Mouse (Mus musculus) left cerebral cortex, adult 2 months (tissue): ENCODE results near the gene Rnf141. TPM values are rescaled to one million over a fixed set of nuclear protein-coding genes. Genes with fewer than 3 reads are reported as not detected.

Experiments used
- DNase-seq, 2 experiments: peaks; one replicate each; pipeline ENCODE4 v3.0.0; 2021 to 2022; ENCODE audit warnings: low spot score in 2 of 2, mixed read lengths in 1 of 2; ENCODE audit errors: extremely low spot score in 1 of 2
- H3K27ac ChIP-seq: fragments of 200-600 bp; 2 replicates; pipeline ENCODE4 v1.8.1; 2022
- H3K4me3 ChIP-seq: fragments of 200-600 bp; 2 replicates; pipeline ENCODE4 v1.8.1; 2022
- CTCF ChIP-seq: fragments of 200-600 bp; IDR thresholded peaks from 2 replicates; pipeline ENCODE4 v1.8.1; 2022; ENCODE audit warnings: antibody characterized with exemption, mild to moderate bottlenecking, moderate library complexity
- intact Hi-C: fragments of 180-260 bp; cut with DNase I; formaldehyde crosslinking; loops from one replicate; pipeline ENCODE4 v1.15.1; 2025
- total RNA-seq, 2 experiments: library from RNA; stranded (reverse); gene quantifications; 2 replicates each; pipeline ENCODE4 v1.2.3; 2021

Gene Rnf141
- total RNA-seq, 2 experiments from 2014 or later: 72.1 to 72.6 TPM

- TF ChIP-seq CTCF: no peak
- Histone ChIP-seq H3K27ac (no peak overlapping the region), H3K4me3 (no peak overlapping the region)
- intact Hi-C loops: no loop called here
- DNase-seq: no peak
Observed at GRCm38 (mm10) chr7:110790878-110791277, 53.4 kb downstream of the Rnf141 start.

DNA sequence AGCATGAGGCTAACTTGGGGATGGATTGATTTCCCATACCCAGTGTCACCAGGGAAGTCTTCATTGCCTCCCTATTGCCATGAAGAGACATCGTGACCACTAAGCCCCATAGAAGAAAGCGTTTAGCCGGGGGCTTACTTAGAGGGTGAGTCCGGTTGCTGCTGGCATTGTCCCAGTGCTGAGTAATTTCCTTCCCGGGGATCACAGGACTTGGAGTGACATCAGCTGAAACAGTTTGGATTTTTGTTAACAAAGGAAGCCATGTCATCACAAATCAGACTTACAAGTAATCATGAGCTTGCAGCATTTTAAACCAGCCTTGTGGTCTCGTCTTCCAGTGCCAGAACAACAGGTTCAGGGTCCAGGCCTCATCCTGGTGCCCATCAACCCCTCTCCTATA lies 56.9 kb downstream of the Rnf141 start:
- intact Hi-C loops: no loop called here

GRCm38 (mm10) chr7:110785741-110786146 lies 58.5 kb downstream of the Rnf141 start:
- TF ChIP-seq CTCF: no peak
- DNase-seq: no peak
- Histone ChIP-seq H3K4me3 (no peak overlapping the region), H3K27ac (no peak overlapping the region)
- intact Hi-C loops: no loop called here

More for the DNA sequence above, 56.9 kb downstream of the Rnf141 start:
- no peak for TF ChIP-seq CTCF
- Histone ChIP-seq H3K27ac (no peak overlapping the region), H3K4me3 (no peak overlapping the region)
- DNase-seq: no peak

DNA sequence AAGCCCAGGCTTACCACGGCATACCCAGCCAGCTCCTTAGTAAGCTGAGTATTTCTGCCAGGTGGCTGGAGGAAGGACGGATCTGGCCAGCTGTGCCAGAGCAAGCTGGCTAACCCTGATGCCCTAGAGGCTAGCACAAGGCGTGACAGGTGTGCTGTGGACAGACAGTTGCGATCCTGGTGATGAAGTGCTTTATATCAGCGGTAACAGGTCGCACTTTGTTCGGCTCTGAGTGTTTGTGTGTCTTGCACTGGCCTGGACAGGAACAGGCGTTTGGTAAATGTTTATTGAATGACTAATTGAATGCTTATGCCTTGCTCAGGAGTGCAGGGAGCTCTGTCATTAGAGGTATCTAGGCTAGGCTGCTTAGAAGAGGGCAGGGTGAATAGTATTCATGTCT lies 59.3 kb downstream of the Rnf141 start:
- DNase-seq: no peak
- no peak overlapping the region for H3K27ac ChIP-seq
- no peak for TF ChIP-seq CTCF
- H3K4me3 ChIP-seq: no peak overlapping the region
- intact Hi-C loops: no loop called here

- no peak for TF ChIP-seq CTCF
- H3K27ac ChIP-seq: no peak overlapping the region
- intact Hi-C loops: no loop called here
- no peak for DNase-seq
- H3K4me3 ChIP-seq: no peak overlapping the region
Observed at GRCm38 (mm10) chr7:110782845-110783478, 61.3 kb downstream of the Rnf141 start.

DNA sequence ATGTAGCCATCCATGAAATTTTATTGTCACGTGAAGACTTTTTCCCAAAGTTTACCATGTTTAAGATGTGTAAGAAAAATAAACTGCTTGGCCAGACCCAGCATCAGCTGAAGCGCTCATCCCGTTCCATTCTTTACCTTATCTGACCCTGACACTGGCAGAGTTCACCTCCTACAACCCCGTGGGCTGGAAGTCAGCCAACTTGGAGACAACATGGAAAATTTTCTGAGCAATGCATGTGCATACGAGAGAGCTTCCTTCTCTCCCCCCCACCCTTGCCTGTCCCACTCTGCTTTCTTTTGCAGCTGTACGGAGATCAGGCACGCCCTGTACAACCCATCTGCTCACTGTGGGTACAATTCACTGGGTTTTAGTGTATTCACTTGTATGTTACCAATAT lies 62.1 kb downstream of the Rnf141 start:
- Histone ChIP-seq H3K27ac (no peak overlapping the region), H3K4me3 (no peak overlapping the region)
- intact Hi-C loops: no loop called here
- no peak for DNase-seq
- no peak for TF ChIP-seq CTCF

- DNase-seq: peak; percentile 45 to 69
- TF ChIP-seq CTCF: no peak
- intact Hi-C loops: no loop called here
- H3K4me3 ChIP-seq: no peak overlapping the region
- H3K27ac ChIP-seq: peak overlapping the region; percentile 70
Observed at GRCm38 (mm10) chr7:110781231-110781711, 63.0 kb downstream of the Rnf141 start.

- Histone ChIP-seq H3K27ac (peak overlapping the region; percentile 70), H3K4me3 (no peak overlapping the region)
- TF ChIP-seq CTCF: no peak
- no peak for DNase-seq
- intact Hi-C loops: no loop called here
Observed at GRCm38 (mm10) chr7:110780520-110780919, 63.7 kb downstream of the Rnf141 start.

DNA sequence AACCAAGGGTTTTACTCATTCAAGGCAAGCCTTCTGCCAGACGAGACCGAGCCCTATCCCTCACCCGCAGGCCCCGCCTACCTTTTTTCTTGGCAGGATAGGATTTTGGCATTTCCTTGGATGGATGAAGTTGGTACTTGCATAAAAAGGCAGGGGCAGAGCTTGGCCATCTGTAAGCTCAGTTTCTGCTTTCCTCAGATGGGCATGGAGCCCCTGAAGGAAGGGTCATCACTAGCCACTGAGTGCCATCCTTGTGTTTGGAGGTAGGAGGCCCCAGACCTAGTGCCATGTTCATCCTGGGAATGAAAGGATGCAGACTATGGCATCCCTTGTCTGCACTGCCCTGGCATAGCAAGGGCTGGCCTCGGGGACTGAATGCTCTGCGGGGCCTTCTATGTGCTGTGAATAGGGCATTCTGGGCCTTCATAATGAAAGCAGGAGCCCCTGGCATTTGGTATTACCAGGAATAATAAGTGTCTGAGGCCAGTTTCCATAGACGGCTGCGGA lies 64.6 kb downstream of the Rnf141 start:
- intact Hi-C loops: no loop called here
- no peak for TF ChIP-seq CTCF
- DNase-seq: peak in 1 of 2 experiments; percentile 46
- peak overlapping the region; percentile 70 for H3K27ac ChIP-seq
- no peak overlapping the region for H3K4me3 ChIP-seq

DNA sequence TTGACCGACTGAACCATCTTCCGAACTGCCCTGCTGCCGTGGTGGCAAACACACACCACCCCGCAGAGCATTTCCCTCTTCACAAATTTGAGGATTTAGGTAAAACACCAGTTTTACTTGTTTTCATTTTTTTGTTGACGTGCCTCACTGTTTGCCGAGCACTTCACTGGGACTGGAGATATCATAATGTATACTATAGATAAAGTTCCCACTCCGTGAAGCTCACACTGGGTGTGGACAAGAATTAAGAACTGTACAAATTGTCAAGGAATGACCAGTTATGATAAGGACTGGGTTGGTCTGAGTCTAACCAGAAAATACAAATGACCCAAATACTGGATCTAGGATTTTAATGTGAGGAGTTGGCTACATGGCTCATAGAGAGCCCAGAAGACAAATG lies 65.3 kb downstream of the Rnf141 start:
- no peak for DNase-seq
- TF ChIP-seq CTCF: no peak
- Histone ChIP-seq H3K27ac (peak overlapping the region; percentile 13; the same call in 1 of the 2 replicates), H3K4me3 (no peak overlapping the region)
- intact Hi-C loops: no loop called here

DNA sequence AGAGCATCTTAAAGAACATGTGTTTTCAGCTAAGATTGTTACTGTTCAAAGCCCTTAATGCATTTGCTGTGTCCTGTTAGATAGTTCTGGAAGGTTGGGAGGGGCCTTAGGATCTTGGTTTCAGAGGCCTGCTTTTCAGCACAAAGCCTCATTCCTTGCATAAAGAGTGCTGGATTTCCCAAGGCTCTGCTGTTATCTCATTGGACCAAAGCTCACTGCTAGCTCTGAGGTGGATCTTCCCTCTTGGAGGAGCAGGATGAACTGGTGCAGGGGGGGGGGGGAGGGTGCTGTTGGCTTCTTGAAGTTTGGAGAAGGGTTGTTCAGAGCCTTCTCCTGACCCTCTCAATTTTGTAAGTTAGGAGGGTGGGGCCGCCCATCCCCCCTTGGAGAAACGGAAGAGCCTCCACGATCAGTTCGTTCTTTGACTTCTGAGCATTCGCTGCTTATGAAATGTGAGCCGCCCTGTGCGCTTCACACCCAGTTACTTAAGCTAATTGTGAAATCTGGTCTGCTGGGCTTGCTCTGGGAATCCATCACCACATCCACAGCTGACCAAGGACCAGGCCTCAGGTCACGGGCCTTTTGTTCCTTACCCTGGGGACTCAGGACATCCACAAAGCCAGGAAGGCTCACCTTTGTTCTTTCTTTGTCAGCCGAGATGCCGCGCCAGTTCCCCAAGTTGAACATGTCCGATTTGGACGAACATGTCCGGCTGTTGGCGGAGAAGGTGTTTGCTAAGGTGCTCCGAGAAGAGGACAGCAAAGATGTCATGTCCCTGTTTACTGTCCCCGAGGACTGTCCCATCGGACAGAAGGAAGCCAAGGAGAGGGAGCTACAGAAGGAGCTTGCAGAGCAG lies 66.9 kb downstream of the Rnf141 start:
- intact Hi-C loops: no loop called here
- DNase-seq: no peak
- no peak overlapping the region for H3K27ac ChIP-seq
- no peak for TF ChIP-seq CTCF
- H3K4me3 ChIP-seq: no peak overlapping the region

DNA sequence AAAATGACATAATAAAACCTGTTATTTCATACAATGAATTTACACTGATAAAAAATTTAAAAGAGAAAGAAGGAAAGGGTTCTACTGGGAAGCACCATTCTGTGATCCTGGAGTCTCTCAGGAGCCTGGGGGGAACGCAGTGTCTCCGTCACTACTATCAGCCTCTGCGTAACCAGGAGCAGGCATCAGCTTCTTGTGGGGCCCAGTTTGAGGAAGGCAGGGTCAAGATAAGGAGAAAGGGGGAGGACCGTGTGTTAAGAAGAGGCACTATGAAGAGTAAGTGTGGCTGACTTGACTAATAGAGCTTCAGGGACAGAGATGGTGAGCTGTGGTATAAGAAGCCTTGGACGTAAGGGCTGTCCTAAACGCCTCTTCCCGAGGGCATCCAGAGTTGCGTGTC lies 69.6 kb downstream of the Rnf141 start:
- intact Hi-C loops: no loop called here
- no peak overlapping the region; the same call in 1 of the 2 replicates for H3K27ac ChIP-seq
- no peak overlapping the region for H3K4me3 ChIP-seq
- no peak for DNase-seq
- no peak for TF ChIP-seq CTCF
